Mouse (Mus musculus) liver, embryonic 11.5 days (tissue): ENCODE measurements around the gene Plcb4. TPM values are rescaled to one million over a fixed set of nuclear protein-coding genes. Genes with fewer than 3 reads are reported as not detected.

Experiments
- ATAC-seq: fragments of 200-750 bp; cut with Nextera tagmentation; replicated peaks from 2 replicates; pipeline ENCODE4 v1.8.0; 2017; ENCODE audit warnings: moderate number of reproducible peaks, mild to moderate bottlenecking, moderate TSS enrichment, moderate library complexity; ENCODE audit not compliant: low FRiP score
- DNase-seq: peaks from one replicate; pipeline ENCODE4 v3.0.0-alpha.2; 2017; ENCODE audit warnings: low spot score
- H3K27ac ChIP-seq: fragments of 300-500 bp; sonication (generic); 2 replicates; pipeline ENCODE4 v1.5.1; 2014; ENCODE audit warnings: mild to moderate bottlenecking, low read depth, low read length, control low read depth
- H3K27me3 ChIP-seq: fragments of 300-500 bp; sonication (generic); replicated peaks from 2 replicates; pipeline ENCODE4 v1.6.1; 2014; ENCODE audit warnings: low read length, mixed read lengths; ENCODE audit not compliant: control insufficient read depth, insufficient read depth
- H3K36me3 ChIP-seq: fragments of 300-500 bp; sonication (generic); 2 replicates; pipeline ENCODE4 v1.6.1; 2014; ENCODE audit warnings: mild to moderate bottlenecking, low read length, moderate library complexity, mixed read lengths; ENCODE audit not compliant: control insufficient read depth, insufficient read depth
- H3K4me1 ChIP-seq: fragments of 300-500 bp; sonication (generic); replicated peaks from 2 replicates; pipeline ENCODE4 v1.6.1; 2014; ENCODE audit warnings: low read length, mixed read lengths; ENCODE audit not compliant: control insufficient read depth, insufficient read depth
- H3K4me2 ChIP-seq: fragments of 300-500 bp; sonication (generic); 2 replicates; pipeline ENCODE4 v1.6.1; 2014; ENCODE audit warnings: mild to moderate bottlenecking, control low read depth, moderate library complexity
- H3K4me3 ChIP-seq: fragments of 300-500 bp; sonication (generic); 2 replicates; pipeline ENCODE4 v1.5.1; 2014; ENCODE audit warnings: low read depth, low read length, control low read depth
- H3K9ac ChIP-seq: fragments of 300-500 bp; sonication (generic); 2 replicates; pipeline ENCODE4 v1.6.1; 2014; ENCODE audit warnings: low read depth, low read length, control low read depth
- H3K9me3 ChIP-seq: fragments of 300-500 bp; sonication (generic); 2 replicates; pipeline ENCODE4 v1.6.1; 2016; ENCODE audit warnings: low read length, inconsistent platforms, mixed read lengths; ENCODE audit not compliant: control insufficient read depth
- WGBS: fragments of 180-500 bp; shearing (Covaris S2); extraction: QIAGEN DNeasy Blood & Tissue Kit; methylation state at CpG from one replicate; pipeline ENCODE4 v1.1.7; 2014; 5-methylcytosine and 5-hydroxymethylcytosine counted together
- polyA plus RNA-seq: library from polyadenylated mRNA; unstranded; fragments of >200 nt; fragmentation: Nextera tagmentation; extraction: Ambion mirVana; gene quantifications from 2 replicates; pipeline ENCODE4 v1.2.1, GENCODE M21; 2014

Plcb4 gene
- polyA plus RNA-seq, 1 experiment from 2014 or later = 10.3 TPM

- ATAC-seq (no peak), DNase-seq (no peak)
- no peaks in the 10 kb centered on the region for H3K27me3 ChIP-seq
- WGBS = 63% methylated on average over 9 of the region's 9 CpGs
- no peak overlapping the region for H3K4me2 ChIP-seq
- H3K4me1 ChIP-seq = 0 out of 2 replicates have a peak, but pooled peaks cover 4% of the 10 kb centered on the region
- no peaks in the 10 kb centered on the region for H3K9me3 ChIP-seq
- H3K27ac ChIP-seq = no peak overlapping the region
- no peak overlapping the region for H3K9ac ChIP-seq
- no peak overlapping the region for H3K4me3 ChIP-seq
- H3K36me3 ChIP-seq = no peaks in the 10 kb centered on the region
Measured at GRCm38 (mm10) chr2:135866421-135866820, 207.6 kb downstream of the Plcb4 start.

- ATAC-seq = no peak
- Histone ChIP-seq H3K4me2 (no peak overlapping the region), H3K4me1 (0 out of 2 replicates have a peak, but pooled peaks cover 4% of the 10 kb centered on the region), H3K9ac (no peak overlapping the region), H3K36me3 (no peaks in the 10 kb centered on the region), H3K4me3 (no peak overlapping the region), H3K27ac (no peak overlapping the region), H3K27me3 (no peaks in the 10 kb centered on the region), H3K9me3 (no peaks in the 10 kb centered on the region)
- no peak for DNase-seq
- 68% methylated on average over 4 of the region's 4 CpGs for WGBS
Measured at GRCm38 (mm10) chr2:135866838-135867237, 208.0 kb downstream of the Plcb4 start.

- H3K27me3 ChIP-seq = no peaks in the 10 kb centered on the region
- H3K4me1 ChIP-seq = 0 out of 2 replicates have a peak, but pooled peaks cover 4% of the 10 kb centered on the region
- H3K36me3 ChIP-seq = no peaks in the 10 kb centered on the region
- H3K4me2 ChIP-seq = no peak overlapping the region
- ATAC-seq (no peak), DNase-seq (no peak)
- WGBS = 81% methylated on average over 7 of the region's 7 CpGs
- no peaks in the 10 kb centered on the region for H3K9me3 ChIP-seq
- no peak overlapping the region for H3K9ac ChIP-seq
- no peak overlapping the region for H3K4me3 ChIP-seq
- no peak overlapping the region for H3K27ac ChIP-seq
Measured at GRCm38 (mm10) chr2:135869637-135870036, 210.8 kb downstream of the Plcb4 start.

DNA sequence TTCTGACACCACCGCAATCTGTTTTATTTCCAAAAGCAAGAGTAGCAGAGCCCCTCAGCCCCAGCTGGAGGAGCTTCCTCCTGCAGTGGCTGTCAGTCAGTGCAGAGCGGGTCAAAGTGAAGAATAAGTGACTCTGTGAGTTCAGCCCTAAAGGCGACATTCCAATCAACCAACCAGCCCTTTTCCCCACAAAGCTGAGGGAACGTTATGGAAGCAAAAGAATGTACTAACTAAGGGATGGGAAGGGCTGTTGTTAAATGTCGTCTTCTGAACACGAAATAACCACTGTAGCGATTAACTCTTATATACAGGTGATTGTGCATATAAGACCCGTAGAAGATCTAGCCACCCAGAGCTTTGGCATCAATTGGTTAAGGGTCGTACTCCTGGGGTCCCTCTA lies 214.3 kb downstream of the Plcb4 start:
- no peak overlapping the region for H3K27ac ChIP-seq
- H3K4me1 ChIP-seq = no peaks in the 10 kb centered on the region
- DNase-seq = no peak
- H3K9ac ChIP-seq = no peak overlapping the region
- no peaks in the 10 kb centered on the region for H3K9me3 ChIP-seq
- ATAC-seq = no peak
- H3K4me2 ChIP-seq = no peak overlapping the region
- no peaks in the 10 kb centered on the region for H3K27me3 ChIP-seq
- no peak overlapping the region for H3K4me3 ChIP-seq
- no peaks in the 10 kb centered on the region for H3K36me3 ChIP-seq
- 85% methylated on average over 9 of the region's 9 CpGs for WGBS

DNA sequence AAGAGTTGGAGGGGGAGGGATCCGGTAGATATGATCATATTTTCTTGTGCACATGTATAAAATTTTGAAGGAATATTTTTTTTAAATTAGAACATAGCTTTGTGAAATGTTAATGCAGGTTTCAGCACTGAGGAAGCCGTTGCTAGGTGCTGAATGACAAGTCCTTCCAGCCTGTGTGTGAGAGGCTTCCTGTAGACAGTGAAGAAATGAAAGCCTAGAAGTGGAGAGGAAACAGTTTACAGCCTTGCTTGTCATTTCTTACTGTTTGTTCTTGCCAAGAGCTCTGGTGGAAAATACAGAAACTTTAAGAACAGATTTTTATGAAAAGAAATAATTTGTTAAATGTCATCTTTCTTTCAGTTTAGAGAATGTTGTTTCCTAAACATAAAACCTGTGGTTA lies 214.9 kb downstream of the Plcb4 start:
- no peak overlapping the region for H3K9ac ChIP-seq
- no peak overlapping the region for H3K4me2 ChIP-seq
- no peaks in the 10 kb centered on the region for H3K36me3 ChIP-seq
- H3K27ac ChIP-seq = no peak overlapping the region
- WGBS = 65% methylated on average over 2 of the region's 2 CpGs
- no peaks in the 10 kb centered on the region for H3K4me1 ChIP-seq
- no peak for ATAC-seq
- no peaks in the 10 kb centered on the region for H3K9me3 ChIP-seq
- H3K27me3 ChIP-seq = no peaks in the 10 kb centered on the region
- H3K4me3 ChIP-seq = no peak overlapping the region
- DNase-seq = no peak

DNA sequence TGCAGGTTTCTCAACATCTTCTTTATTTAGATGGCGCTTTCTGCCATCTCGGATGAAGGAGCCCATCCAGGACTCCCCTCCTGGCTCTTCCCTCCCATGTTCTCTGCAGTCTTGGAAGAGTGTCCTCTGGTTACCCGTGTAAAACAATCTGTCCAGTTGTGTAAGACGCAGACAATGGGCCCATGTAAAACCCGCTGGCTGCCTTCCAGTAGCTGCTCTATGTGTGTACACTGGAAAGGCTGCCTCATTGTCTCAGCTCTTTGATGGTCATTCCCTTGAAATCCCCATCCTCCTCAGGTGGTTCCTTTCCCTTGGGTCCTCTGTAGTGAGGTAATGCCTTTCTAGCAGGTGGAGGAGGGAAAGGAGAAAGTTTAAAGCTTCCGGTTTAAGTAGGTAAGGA lies 216.7 kb downstream of the Plcb4 start:
- H3K27ac ChIP-seq = no peak overlapping the region
- DNase-seq (no peak), ATAC-seq (no peak)
- H3K27me3 ChIP-seq = no peaks in the 10 kb centered on the region
- H3K4me1 ChIP-seq = peaks cover 5% of the 10 kb centered on the region
- WGBS = 91% methylated on average over 6 of the region's 6 CpGs
- H3K36me3 ChIP-seq = no peaks in the 10 kb centered on the region
- H3K9me3 ChIP-seq = no peaks in the 10 kb centered on the region
- no peak overlapping the region for H3K9ac ChIP-seq
- H3K4me2 ChIP-seq = no peak overlapping the region
- H3K4me3 ChIP-seq = no peak overlapping the region

GRCm38 (mm10) chr2:135879356-135879755 lies 220.5 kb downstream of the Plcb4 start:
- ATAC-seq (no peak; the same call in 1 of the 2 replicates), DNase-seq (no peak)
- Histone ChIP-seq H3K27me3 (no peaks in the 10 kb centered on the region), H3K4me2 (no peak overlapping the region), H3K9me3 (no peaks in the 10 kb centered on the region), H3K36me3 (no peaks in the 10 kb centered on the region), H3K27ac (no peak overlapping the region), H3K9ac (no peak overlapping the region), H3K4me1 (peaks cover 5% of the 10 kb centered on the region), H3K4me3 (no peak overlapping the region)
- 79% methylated on average over 7 of the region's 7 CpGs for WGBS

DNA sequence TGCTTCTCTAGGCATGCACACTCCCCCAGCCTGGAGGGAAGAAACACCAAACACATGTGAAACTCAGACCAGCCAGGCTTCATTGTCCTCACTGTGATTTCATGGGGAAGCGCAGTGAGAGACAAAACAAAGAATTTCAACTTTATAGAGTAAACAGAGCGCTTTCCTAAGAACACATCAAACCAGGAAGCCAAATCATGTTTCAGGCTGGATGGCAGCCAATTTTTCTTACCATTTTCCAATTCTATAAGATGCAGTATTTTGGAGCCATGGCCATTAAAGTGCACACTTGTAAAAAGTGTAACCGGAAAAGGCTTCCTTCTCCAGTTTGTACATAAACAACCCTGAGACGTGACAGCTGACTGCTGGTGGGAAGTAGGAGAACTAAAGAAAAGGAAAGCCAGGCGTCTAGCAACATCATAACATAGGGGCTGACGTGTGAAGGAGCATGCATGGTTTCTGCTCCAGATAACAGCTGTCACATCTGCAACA lies 221.5 kb downstream of the Plcb4 start:
- H3K4me1 ChIP-seq = peaks cover 5% of the 10 kb centered on the region
- whole genome bisulfite sequencing = 46% methylated on average over 6 of the region's 6 CpGs
- H3K27ac ChIP-seq = no peak overlapping the region
- ATAC-seq (peak; percentile 51; the same call in 1 of the 2 replicates), DNase-seq (no peak)
- no peaks in the 10 kb centered on the region for H3K9me3 ChIP-seq
- H3K9ac ChIP-seq = no peak overlapping the region
- H3K27me3 ChIP-seq = no peaks in the 10 kb centered on the region
- H3K4me2 ChIP-seq = no peak overlapping the region
- no peaks in the 10 kb centered on the region for H3K36me3 ChIP-seq
- no peak overlapping the region for H3K4me3 ChIP-seq

GRCm38 (mm10) chr2:135883359-135883758 lies 224.5 kb downstream of the Plcb4 start:
- no peak overlapping the region for H3K27ac ChIP-seq
- H3K27me3 ChIP-seq = no peaks in the 10 kb centered on the region
- H3K4me1 ChIP-seq = peaks cover 11% of the 10 kb centered on the region
- no peak overlapping the region for H3K9ac ChIP-seq
- ATAC-seq (no peak), DNase-seq (no peak)
- no peak overlapping the region for H3K4me2 ChIP-seq
- 83% methylated on average over 4 of the region's 4 CpGs for WGBS
- no peaks in the 10 kb centered on the region for H3K36me3 ChIP-seq
- H3K4me3 ChIP-seq = no peak overlapping the region
- no peaks in the 10 kb centered on the region for H3K9me3 ChIP-seq
